Mouse (Mus musculus) T-helper 2 cell (primary cell): ENCODE results near the gene Fer.

Source experiments
- in situ Hi-C: fragments of 300-600 bp; cut with MboI, MseI; formaldehyde crosslinking; loops from one replicate; pipeline ENCODE4 v1.15.1; 2025; ENCODE audit warnings: high pct_unique_total_duplicates

Gene Fer

GRCm38 (mm10) chr17:63974253-63974652, 111.4 kb downstream of the Fer start:
- in situ Hi-C loops: loop anchor here (25.0 kb wide), 1 partner anchor 413 kb away; no protein-coding TSS in a partner anchor

DNA sequence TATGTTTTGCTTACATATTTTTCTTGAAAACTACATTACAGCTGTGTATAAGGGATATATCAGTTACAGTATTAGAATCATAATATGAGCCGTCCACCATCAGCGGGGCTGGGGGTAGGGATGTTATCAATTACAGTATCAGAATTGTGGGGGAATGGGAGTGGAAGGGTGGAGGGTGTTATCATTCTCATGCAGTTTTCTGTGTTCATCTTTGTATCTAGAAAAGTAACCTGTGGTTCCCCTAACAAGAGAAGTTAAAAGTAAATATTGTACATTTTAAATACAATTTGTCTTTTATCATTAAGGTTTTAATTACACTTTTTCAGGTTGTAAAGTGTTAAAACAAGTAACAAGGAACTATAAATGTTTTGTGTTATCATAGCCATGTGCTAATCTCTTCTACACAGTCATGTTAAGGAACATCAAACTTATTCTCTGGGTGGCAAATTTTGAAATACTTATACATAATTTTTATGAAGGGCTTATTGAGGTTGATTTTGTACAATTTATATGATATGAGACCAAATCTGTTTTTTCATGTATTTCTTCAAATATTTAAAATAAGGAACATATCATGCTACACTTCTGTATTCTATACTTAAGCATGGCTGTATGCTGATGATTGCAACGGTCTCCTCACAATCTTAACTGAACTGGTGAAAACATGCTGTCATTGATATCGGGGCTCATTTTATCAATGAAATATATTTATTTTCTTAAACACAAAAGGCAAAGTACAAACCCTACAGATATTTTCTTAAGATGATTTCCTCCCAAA, 116.1 kb downstream of the Fer start:
- in situ Hi-C loops: no loop called here

DNA sequence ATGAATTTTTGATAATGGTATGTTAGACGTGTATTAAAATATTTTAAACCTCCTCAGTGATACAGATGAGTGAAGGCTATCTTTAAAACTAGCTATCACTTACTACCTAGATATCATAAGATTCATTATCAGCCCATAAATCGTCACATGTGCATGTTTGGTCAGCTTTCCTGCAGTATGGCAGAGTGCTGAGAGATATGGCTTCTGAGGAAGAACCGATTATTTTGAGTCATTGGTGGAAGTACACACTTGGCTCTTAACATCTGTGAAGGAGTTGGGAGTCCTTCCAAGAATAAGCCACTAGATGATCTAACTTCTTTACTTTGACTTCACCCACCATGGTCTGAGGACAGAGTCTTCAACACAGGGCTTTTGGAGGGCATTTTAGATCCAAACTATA, 117.3 kb downstream of the Fer start:
- in situ Hi-C loops: no loop called here

GRCm38 (mm10) chr17:63988710-63989109, 125.8 kb downstream of the Fer start:
- in situ Hi-C loops: no loop called here

- in situ Hi-C loops: no loop called here
Measured at GRCm38 (mm10) chr17:63991160-63991559, 128.3 kb downstream of the Fer start.

DNA sequence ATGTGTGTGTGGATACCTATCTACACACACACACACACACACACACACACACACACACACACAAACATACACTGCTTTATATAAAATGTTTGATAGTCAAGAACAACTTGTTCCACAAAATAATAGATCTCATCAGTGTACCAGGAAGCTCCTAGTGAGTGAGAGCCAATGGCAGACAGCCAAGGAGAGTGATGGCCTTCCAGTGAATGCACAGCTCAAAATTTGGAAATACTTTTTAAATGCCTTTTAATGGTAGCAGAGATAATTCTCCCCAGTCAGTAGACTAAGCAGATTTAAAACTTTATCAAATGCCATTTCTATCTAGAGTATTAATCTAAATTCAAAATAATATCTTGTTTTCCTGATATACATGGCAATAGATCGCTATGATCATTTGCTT, 133.1 kb downstream of the Fer start:
- in situ Hi-C loops: no loop called here

DNA sequence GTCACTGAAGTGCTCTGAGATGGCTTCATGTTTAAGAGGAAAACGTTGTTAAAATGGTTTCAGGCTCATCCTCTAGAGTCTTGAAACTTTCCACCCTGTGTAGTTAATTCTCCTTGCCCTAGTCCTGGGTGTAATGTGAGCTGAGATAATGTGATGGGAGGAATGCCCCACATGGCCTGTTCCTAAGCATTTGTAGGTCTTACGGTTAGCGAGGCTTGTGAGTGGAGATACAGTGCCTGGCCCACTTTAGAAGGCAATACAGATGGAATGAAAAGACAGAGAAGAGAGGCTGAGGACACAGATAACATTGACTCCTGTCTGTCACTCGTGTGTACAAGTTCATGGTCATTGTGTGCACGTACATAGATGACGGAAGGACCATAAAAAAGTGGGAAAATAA, 134.8 kb downstream of the Fer start:
- in situ Hi-C loops: no loop called here

DNA sequence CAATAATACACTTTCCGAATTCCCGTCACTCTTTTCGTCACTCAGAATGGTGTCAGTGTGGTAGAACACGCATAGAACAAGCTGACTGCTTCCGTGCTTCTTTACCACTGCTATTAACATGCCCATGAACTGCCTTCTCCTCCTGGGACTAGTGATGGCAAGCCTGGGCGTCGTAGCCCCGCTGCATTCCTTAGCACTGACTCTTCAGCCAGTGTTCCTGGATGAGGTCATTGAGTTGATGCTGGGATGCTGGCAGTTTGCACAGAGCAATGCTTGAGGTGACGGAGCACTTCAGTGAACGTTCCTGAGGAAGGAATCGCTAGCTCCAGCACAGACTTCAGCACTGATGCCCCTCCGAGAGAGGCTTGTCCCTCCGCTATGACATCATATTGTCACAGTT, 140.6 kb downstream of the Fer start:
- in situ Hi-C loops: no loop called here

DNA sequence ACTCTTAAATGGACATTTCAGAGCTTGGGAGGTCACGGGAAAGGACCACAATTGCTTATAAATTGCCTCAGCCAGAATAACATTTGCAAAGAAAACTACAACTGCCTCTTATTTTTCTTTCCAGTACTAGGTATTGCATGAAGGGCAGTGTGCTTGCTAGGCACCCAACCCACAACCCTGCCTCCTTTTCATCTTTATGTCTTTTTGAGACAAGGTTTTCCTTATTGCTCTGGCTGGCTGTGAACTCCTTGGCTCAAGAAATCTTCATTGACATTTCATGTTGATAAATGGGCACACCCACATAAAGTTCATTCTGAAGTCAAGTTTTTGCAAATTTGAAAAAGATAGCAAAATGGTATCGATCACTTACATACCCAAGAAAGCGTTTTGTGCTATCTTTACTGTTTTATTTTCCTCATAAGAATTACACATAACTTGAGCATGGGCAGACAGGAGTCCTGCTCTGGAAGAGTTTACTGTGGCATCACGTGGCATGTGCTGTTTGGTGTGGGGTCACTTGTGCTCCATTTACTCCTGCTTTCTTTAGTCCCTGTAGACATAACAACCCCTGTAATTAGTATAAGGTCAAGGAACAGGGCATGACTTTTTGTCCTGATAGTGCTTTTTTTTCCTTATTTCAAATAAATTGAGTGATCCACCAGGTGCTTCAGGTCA, 142.8 kb downstream of the Fer start:
- in situ Hi-C loops: no loop called here

DNA sequence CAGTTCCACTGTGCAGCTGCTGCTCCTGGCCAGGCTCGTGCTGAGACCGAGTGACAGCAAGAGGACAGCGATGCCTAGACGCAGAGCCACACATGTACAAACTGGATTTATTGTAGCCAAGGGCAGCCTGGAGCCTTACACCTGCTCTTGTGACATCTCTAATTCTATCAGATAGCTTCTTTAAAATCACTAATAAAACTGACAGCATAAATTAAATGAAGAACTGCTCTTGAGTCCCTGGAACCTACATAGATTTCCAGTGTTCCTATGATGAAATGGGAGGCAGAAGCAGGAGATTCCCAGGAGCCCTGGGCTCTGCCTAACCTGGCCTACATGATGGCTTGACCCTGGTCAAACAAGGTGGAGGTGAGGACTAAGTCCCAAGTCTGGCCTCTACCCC, 153.7 kb downstream of the Fer start:
- in situ Hi-C loops: no loop called here

DNA sequence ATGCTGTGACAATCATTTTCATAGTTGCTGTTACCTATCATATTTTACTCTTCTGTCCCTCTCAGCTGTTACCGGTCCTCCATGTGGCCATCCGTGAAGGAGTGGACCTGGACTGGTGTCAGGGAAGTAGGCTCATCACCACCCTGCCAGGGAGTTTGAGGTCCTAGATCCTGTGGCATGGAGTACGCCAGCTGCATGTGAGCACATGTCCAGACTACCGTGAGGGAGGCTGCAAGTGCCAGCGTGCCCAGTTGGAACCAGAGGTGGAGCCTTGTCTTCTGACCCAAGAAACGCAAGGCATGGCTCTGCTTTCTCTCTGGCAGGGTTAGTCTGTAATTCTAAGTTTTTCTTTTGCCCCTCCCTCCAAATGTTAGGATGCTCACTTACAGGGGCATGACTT, 155.4 kb downstream of the Fer start:
- in situ Hi-C loops: no loop called here

- in situ Hi-C loops: no loop called here
Measured at GRCm38 (mm10) chr17:64018870-64019269, 156.0 kb downstream of the Fer start.

DNA sequence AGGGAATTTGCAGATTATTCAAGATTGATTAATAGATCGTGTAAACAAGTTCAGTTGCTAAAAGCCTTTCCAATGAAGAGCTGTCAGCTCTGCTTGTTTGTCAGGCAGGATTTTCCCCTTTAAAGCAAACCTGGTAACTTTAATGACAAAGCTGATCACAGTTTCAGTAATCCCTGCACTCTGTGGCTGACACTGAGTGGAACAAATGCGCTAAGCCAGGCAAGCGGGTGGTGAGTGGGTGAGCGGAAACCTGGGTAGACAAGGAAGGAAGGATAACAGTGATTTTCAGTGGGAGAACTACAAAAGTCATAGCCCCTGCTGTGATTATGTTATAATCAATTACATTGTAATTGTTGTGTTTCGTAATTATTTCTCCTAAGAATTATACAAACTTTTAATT, 156.8 kb downstream of the Fer start:
- in situ Hi-C loops: no loop called here

GRCm38 (mm10) chr17:64026485-64026884, 163.6 kb downstream of the Fer start:
- in situ Hi-C loops: no loop called here

GRCm38 (mm10) chr17:64041771-64042170, 178.9 kb downstream of the Fer start:
- in situ Hi-C loops: no loop called here

DNA sequence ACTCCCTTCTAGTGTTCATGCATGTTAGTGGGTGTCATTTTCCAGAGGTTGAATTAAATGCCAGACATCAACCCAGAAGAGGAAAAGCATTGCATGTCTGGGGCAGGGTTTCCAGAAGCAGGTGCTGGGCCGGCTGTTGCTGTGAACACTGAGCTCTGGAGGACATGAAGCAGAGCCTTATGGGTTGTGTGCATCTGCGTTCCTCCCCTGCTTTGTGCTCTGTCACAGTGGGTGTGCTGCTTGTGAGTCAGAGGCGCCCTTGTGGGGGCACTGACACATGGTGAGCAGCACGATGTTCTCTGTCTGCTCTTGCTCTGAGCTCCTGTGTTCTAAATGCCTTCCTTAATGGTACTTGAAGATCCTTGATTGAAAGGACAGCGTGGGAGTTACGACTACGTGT, 182.5 kb downstream of the Fer start:
- in situ Hi-C loops: no loop called here

- in situ Hi-C loops: no loop called here
Measured at GRCm38 (mm10) chr17:64046557-64046956, 183.7 kb downstream of the Fer start.

- in situ Hi-C loops: no loop called here
Measured at GRCm38 (mm10) chr17:64050911-64051310, 188.0 kb downstream of the Fer start.

DNA sequence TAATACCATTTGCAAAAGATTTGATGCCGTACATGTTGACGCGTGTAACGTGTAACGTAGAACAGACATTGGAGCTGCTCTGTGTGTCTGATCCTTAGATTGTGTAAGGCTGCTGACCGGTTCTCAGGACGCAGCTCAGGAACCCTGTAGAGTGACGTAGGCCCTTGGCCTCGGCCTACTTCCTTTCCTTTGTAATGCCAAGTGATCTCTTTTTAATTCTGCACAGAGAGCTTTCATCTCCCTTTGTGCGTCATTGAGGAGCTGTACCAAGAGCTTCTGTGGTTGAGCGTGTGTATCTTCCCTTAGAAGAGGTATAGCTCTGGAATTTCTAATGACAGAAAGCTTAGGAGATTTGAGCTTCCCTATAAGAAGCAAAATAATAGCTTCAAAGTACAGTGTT, 190.8 kb downstream of the Fer start:
- in situ Hi-C loops: no loop called here

GRCm38 (mm10) chr17:64060529-64060928, 197.7 kb downstream of the Fer start:
- in situ Hi-C loops: no loop called here

DNA sequence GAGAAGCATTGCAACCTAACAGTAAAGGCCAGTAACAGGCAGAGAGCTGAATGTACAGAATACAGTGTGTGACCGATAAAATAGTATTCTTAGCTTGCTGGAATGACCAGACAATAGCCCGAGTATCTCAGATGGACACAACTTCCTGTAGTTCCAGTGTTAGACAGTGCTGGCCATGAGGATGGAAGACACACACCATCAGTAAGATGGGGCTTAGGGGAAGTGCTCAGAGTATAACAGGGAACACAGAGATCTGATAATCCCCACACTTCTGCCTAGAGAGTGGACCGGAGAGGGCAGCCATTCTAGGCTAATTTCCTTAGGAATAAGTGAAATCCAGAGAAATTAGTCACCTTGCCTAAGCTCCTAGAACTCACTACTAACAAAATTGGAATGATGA, 202.4 kb downstream of the Fer start:
- in situ Hi-C loops: no loop called here

DNA sequence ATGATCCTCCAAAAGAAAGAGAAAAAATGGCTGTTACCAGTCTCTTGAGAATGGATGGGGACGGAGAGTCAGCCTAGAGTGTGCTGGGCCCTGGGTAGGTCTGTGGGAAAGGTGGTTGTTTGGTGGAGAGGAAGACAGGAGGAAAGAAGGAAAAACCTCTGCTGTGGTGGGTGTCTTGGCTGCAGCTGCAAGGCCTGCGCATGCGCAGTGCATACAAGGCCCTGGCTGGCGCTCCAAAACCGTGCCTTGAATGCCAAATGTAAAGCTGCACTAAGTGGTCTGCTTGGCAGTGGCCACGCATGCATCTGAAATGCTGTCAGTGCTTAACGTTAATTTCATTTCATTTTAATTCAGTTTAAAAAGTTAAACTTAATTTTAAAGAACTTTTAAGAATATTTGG, 214.5 kb downstream of the Fer start:
- in situ Hi-C loops: no loop called here

DNA sequence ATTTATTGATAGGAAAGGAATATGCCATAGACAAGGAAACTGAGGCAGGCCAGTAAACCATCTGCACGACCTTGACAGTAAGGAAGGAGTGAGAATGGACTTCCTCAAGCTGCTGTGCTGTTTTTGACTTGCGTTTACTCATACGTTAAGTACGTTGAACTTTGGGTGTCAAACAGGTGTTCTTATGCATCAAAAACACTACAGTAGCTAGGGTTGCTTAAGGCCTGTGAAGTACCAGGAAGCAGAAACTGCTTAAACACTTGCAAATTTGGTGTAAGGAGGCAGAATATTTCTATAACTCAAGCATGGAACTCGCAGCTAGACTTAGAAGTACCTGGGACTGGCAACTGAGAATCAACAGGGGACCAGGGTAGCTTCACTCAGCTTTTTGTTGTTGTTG, 221.9 kb downstream of the Fer start:
- in situ Hi-C loops: no loop called here
